Mouse (Mus musculus) thymus, adult 2 months (tissue): Measurements from ENCODE around the gene Kdm1b. TPM values are rescaled to one million over a fixed set of nuclear protein-coding genes. Genes with fewer than 3 reads are reported as not detected.
A peak's percentile ranks its signal among the peaks of the same experiment; 100 is the strongest.

Experiments
- DNase-seq: peaks from one replicate; pipeline ENCODE4 v3.0.0; 2021
- H3K27ac ChIP-seq: fragments of 200-500 bp; 2 replicates; pipeline ENCODE4 v1.5.1; 2012; ENCODE audit warnings: low read length, control low read depth; ENCODE audit not compliant: control insufficient read depth, insufficient read depth
- H3K27me3 ChIP-seq: fragments of 200-500 bp; 2 replicates; pipeline ENCODE4 v1.6.1; 2012; ENCODE audit warnings: mild to moderate bottlenecking, low read length, moderate library complexity, mixed read lengths; ENCODE audit not compliant: control insufficient read depth, insufficient read depth
- H3K36me3 ChIP-seq: fragments of 200-500 bp; 2 replicates; pipeline ENCODE4 v1.6.1; 2012; ENCODE audit warnings: mild to moderate bottlenecking, low read length, moderate library complexity; ENCODE audit not compliant: control insufficient read depth, insufficient read depth
- H3K4me1 ChIP-seq: fragments of 200-500 bp; replicated peaks from 2 replicates; pipeline ENCODE4 v1.6.1; 2012; ENCODE audit warnings: low read length; ENCODE audit not compliant: control insufficient read depth, insufficient read depth
- H3K4me3 ChIP-seq: fragments of 200-500 bp; 2 replicates; pipeline ENCODE4 v1.5.1; 2012; ENCODE audit warnings: mild to moderate bottlenecking, low read length, control low read depth, moderate library complexity; ENCODE audit not compliant: control insufficient read depth, insufficient read depth
- CTCF ChIP-seq: fragments of 200-500 bp; IDR thresholded peaks from 2 replicates; pipeline ENCODE4 v1.5.1; 2012; ENCODE audit warnings: mild to moderate bottlenecking, control low read depth, low read length, moderate library complexity, borderline replicate concordance; ENCODE audit not compliant: control insufficient read depth, poor library complexity, insufficient read depth; ENCODE audit errors: extremely low read depth
- POLR2A ChIP-seq: fragments of 200-500 bp; IDR thresholded peaks from 2 replicates; pipeline ENCODE4 v1.6.1; 2012; ENCODE audit warnings: mild to moderate bottlenecking, low read length, control low read depth, moderate library complexity; ENCODE audit not compliant: control insufficient read depth, poor library complexity, insufficient read depth; ENCODE audit errors: extremely low read depth
- WGBS: fragments of 180-500 bp; shearing (Covaris S2); methylation state at CpG from one replicate; pipeline ENCODE4 v1.1.7; 2018; 5-methylcytosine and 5-hydroxymethylcytosine counted together
- polyA plus RNA-seq: library from polyadenylated mRNA; depleted of rRNA; stranded (reverse); fragments of >200 nt; gene quantifications from 2 replicates; pipeline ENCODE4 v1.2.3, GENCODE M21; 2012

The Kdm1b gene
- polyA plus RNA-seq, 1 experiment = 25.2 TPM

DNA sequence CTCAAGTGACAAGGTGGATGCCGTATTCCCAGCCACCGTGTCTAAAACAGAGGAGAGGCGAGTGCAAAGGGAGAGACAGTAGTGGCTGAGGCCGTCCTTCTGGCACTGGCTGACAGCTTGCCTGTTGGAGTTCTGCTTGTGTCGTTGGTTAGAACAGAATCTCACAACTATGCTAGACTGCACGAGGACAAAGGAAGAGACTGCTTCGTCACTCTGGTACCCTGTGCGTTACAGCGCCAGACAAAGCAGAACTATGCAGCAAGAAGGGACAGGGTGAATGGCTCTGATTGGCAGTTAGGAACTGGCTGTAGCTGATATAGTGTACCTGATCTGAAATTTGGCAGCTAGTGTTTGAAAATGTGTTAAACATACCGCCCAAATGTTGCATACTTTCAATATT lies 10.7 kb downstream of the Kdm1b start:
- Histone ChIP-seq H3K36me3 (peaks cover 28% of the 10 kb centered on the region), H3K27ac (no peak overlapping the region), H3K4me1 (peaks cover 20% of the 10 kb centered on the region), H3K4me3 (no peak overlapping the region), H3K27me3 (no peaks in the 10 kb centered on the region)
- no peak for DNase-seq
- 95% methylated on average over 10 of the region's 10 CpGs for WGBS
- TF ChIP-seq POLR2A = no peak
- TF ChIP-seq CTCF = no peak

DNA sequence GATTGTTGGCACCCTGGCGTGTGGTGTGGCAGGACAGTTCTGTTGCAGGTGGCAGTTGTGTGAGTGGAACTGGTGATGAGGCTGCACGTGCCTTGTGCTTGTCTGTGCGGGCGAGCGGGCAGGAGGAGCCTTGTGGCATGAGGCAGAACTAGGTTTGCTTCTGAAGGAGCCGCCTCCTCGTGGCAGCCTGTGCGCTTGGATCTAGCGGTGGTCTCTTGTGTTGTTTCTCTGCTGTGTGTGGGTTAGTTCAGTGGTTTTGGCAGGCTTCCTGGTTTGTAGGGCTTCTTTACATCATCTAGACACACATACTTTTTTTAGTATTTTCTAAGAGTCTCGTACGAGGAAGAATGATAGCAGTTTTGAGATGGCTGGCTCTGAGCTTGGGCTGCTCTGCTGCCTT lies 12.8 kb downstream of the Kdm1b start:
- Histone ChIP-seq H3K4me3 (no peak overlapping the region), H3K27me3 (no peaks in the 10 kb centered on the region), H3K4me1 (peaks cover 20% of the 10 kb centered on the region), H3K27ac (peak overlapping the region; percentile 87), H3K36me3 (peaks cover 33% of the 10 kb centered on the region)
- TF ChIP-seq POLR2A (no peak), CTCF (peak; percentile 35; the same call in 1 of the 2 replicates)
- WGBS = 9% methylated on average over 11 of the region's 11 CpGs
- peak; percentile 79 for DNase-seq

DNA sequence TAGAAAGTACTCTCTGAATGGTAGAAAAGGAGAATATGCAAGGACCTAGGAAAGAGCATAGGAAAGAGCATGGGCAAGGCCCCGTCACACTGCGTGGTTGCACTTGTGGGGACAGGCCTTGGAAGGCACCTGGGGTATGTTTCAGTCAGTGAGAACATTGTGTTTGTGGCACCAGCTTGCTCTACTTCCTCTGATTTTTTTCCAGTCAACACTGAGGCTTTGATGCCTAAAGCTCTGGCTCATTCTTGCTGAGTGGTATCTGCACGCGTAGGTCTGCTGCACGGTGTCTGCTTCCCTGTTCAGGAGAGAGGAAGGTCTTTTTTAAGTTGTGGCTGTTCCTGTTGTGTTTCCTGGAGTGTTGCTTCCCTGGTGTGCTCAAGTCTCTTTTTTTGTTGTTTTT lies 13.5 kb downstream of the Kdm1b start:
- Histone ChIP-seq H3K27ac (peak overlapping the region; percentile 87), H3K27me3 (no peaks in the 10 kb centered on the region), H3K4me3 (no peak overlapping the region), H3K4me1 (peaks cover 20% of the 10 kb centered on the region), H3K36me3 (peaks cover 34% of the 10 kb centered on the region)
- TF ChIP-seq CTCF (no peak), POLR2A (no peak)
- 17% methylated on average over 5 of the region's 5 CpGs for WGBS
- DNase-seq = peak; percentile 44

DNA sequence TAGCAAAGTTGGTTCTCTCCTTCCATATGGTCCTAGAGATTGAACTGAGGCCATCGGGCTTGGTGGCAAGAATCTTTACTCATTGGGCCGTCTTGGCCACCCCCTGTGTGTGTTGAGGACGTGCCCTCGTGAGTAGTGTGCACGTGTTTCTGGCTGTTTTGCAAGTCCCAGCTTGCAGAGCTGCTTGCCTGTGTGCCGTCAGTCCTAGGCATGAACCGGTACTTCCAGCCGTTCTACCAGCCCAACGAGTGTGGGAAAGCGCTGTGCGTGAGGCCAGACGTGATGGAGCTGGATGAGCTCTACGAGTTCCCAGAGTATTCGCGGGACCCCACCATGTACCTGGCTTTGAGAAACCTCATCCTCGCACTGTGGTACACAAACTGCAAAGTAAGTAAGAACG lies 19.5 kb downstream of the Kdm1b start:
- no peaks in the 10 kb centered on the region for H3K4me1 ChIP-seq
- no peak overlapping the region for H3K4me3 ChIP-seq
- H3K27me3 ChIP-seq = no peaks in the 10 kb centered on the region
- no peak overlapping the region for H3K27ac ChIP-seq
- no peak for DNase-seq
- H3K36me3 ChIP-seq = peaks cover 27% of the 10 kb centered on the region
- WGBS = 96% methylated on average over 17 of the region's 17 CpGs
- TF ChIP-seq POLR2A (no peak), CTCF (no peak)

DNA sequence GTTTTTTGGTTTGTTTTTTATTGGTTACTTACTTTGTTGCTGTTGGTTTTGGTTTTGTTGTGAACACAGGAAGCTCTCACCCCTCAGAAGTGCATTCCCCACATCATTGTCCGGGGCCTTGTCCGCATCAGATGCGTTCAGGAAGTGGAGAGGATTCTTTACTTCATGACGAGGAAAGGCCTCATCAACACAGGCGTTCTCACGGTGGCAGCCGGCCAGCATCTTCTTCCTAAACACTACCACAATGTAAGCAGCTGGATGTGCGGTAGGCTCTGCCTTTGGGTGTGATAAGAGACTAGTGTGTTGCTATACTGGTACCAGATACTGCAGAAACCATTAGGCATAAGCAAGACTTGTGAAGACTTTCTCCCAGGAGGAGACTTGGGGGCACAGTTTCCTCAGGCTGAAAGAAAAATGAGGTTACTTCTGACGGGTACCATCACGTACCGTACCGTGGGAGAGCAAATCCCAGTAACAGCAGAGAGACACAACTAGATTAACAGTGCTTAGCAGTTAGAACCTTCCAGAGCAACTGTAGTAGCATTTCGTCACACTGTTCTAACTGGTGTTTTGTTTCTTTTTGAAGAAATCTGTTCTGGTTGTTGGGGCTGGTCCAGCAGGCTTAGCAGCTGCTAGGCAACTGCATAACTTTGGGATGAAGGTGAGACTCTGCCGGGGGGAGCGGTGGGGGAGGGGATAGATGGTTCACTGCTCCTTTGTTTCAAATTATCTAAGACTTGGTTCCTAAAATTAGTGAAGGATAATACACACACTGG lies 20.9 kb downstream of the Kdm1b start:
- no peak overlapping the region for H3K27ac ChIP-seq
- DNase-seq = no peak
- no peaks in the 10 kb centered on the region for H3K4me1 ChIP-seq
- H3K27me3 ChIP-seq = no peaks in the 10 kb centered on the region
- WGBS = 84% methylated on average over 15 of the region's 15 CpGs
- H3K36me3 ChIP-seq = peaks cover 28% of the 10 kb centered on the region
- TF ChIP-seq POLR2A = no peak
- TF ChIP-seq CTCF = no peak
- no peak overlapping the region for H3K4me3 ChIP-seq

DNA sequence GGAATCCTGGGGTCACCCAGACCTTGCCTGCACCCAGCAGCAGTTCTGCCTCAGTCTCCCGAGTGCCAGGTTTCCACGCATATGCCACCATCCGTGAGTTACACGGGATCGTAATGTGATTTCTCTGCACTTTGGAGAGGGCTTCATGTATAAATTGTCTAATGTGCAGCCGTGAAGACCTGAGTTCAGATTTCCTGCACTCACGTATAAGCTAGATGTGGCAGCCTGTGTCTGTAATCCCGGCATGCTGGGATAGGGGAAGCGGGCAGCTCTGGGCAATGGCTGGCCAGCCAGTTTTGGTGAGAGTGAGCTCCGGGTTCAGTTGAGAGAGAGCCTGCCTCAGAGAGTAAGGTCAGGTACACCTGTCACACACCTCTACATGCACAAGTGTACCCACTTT lies 23.2 kb downstream of the Kdm1b start:
- H3K27me3 ChIP-seq = no peaks in the 10 kb centered on the region
- no peak for TF ChIP-seq POLR2A
- TF ChIP-seq CTCF = no peak
- no peak overlapping the region for H3K27ac ChIP-seq
- H3K4me3 ChIP-seq = no peak overlapping the region
- WGBS = 97% methylated on average over 10 of the region's 10 CpGs
- no peak for DNase-seq
- H3K4me1 ChIP-seq = no peaks in the 10 kb centered on the region
- peaks cover 16% of the 10 kb centered on the region for H3K36me3 ChIP-seq

DNA sequence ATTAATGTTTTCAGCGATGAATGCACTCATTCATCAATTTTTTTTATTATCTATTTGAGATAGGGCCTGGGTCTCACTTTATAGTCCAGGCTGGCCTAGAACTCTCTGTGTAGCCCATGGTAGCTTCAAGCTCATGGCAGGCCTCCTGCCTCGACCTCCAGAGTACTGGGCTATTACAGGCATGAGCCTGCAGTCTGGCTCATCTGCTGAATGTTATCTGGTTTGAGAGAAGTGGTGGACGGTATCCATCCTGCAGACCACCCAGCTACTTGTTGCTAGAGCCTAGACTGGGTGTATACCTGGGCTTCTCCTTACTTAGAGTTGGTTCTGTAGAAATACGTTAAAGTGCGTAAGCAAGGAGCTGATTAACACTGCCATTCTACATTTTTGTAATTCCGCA lies 23.7 kb downstream of the Kdm1b start:
- no peak overlapping the region for H3K4me3 ChIP-seq
- WGBS = 99% methylated on average over 6 of the region's 6 CpGs
- no peak for TF ChIP-seq CTCF
- no peak for TF ChIP-seq POLR2A
- no peak overlapping the region for H3K27ac ChIP-seq
- H3K27me3 ChIP-seq = no peaks in the 10 kb centered on the region
- no peak for DNase-seq
- no peaks in the 10 kb centered on the region for H3K4me1 ChIP-seq
- peaks cover 16% of the 10 kb centered on the region for H3K36me3 ChIP-seq
